Mouse (Mus musculus): ENCODE results near the gene Cd163l1. TPM values are rescaled to one million over a fixed set of nuclear protein-coding genes. Genes with fewer than 3 reads are reported as not detected.

The Cd163l1 gene
- total and polyA plus RNA-seq, 3 experiments: not detected

DNA sequence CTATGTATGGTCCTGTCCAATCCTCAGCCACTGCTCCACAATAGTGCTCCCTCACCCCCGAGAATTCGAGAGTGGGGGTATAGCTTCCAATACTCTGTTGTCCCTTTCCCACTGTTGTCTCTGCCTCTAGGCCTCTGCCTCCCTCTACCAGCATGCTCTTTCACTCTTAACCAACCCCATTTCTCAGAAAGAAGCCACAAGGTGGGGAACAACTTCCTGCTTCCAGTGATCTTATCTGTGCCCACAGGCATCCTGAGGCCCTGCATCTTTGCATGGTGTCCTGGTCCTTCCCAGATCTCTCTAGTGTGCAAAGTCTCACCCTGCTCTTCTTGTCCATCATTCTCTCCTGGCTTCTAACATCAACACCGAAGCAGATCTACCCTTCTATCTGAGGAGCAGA is 11.2 kb upstream of the Cd163l1 start:
- Histone ChIP-seq H3K27me3 (ENCODE audit: insufficient read depth, low read length) (no peaks in the 10 kb centered on the region), H3K36me3 (replicated peaks) (no peaks in the 10 kb centered on the region), H3K4me1 (ENCODE audit: insufficient read depth, low read depth, low read length) (peaks cover 92% of the 10 kb centered on the region), H3K4me3 (ENCODE audit: low read depth, low read length) (peak overlapping the region; percentile 50; the same call in 1 of the 2 replicates), H3K9me3 (replicated peaks) (no peaks in the 10 kb centered on the region)
- no peak for TF ChIP-seq GATA1 (IDR thresholded peaks at IDR 0.05; ENCODE audit: borderline replicate concordance, low read length)
- TF ChIP-seq GATA2 (IDR thresholded peaks at IDR 0.05; ENCODE audit: borderline replicate concordance, low read depth, low read length): no peak
- no peak for TF ChIP-seq CTCF (IDR thresholded peaks at IDR 0.05; ENCODE audit: low read depth, low read length)
- TF ChIP-seq TAL1 (conservative IDR thresholded peaks at IDR 0.05; ENCODE audit: low read depth, low read length): 0 out of 2 replicates have a peak, but pooled peaks have one; percentile 36
- TF ChIP-seq POLR2AphosphoS5 (IDR thresholded peaks at IDR 0.05; ENCODE audit: insufficient replicate concordance, low read depth, low read length): no peak
- ATAC-seq (ENCODE audit: extremely low read depth, insufficient number of reproducible peaks, low FRiP score, poor library complexity, severe bottlenecking) (peak; percentile 75), DNase-seq (ENCODE audit: low spot score) (peak; percentile 56)

DNA sequence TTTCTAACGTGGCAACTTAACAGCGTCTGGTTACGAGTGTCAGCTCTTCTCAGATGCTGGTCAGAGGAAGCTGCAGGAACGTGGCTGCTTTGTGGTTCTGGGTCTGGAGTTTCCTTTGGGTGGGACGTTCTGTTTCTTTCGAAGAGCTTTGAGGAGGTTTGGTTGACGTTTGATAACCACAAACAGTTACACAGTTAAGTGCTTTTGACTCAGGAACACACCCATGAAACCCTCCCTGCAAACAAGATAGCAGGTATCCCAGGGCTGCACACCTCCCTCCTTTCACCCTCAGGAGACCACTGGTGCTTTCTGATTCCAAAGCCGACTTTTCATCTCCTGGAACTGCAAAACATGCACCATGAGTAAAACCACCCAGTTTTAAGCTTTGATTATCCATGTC is 9.9 kb upstream of the Cd163l1 start:
- Histone ChIP-seq H3K9me3 (replicated peaks) (no peaks in the 10 kb centered on the region), H3K27me3 (ENCODE audit: insufficient read depth, low read length) (no peaks in the 10 kb centered on the region), H3K36me3 (replicated peaks) (no peaks in the 10 kb centered on the region), H3K4me1 (ENCODE audit: insufficient read depth, low read depth, low read length) (peaks cover 84% of the 10 kb centered on the region), H3K4me3 (ENCODE audit: low read depth, low read length) (no peak overlapping the region; the same call in 1 of the 2 replicates)
- peak; percentile 42 for ATAC-seq (ENCODE audit: extremely low read depth, insufficient number of reproducible peaks, low FRiP score, poor library complexity, severe bottlenecking)
- DNase-seq (ENCODE audit: low spot score): peak; percentile 56
- no peak for TF ChIP-seq POLR2AphosphoS5 (IDR thresholded peaks at IDR 0.05; ENCODE audit: insufficient replicate concordance, low read depth, low read length)
- TF ChIP-seq GATA1 (IDR thresholded peaks at IDR 0.05; ENCODE audit: borderline replicate concordance, low read length): no peak
- 0 out of 2 replicates have a peak, but pooled peaks have one; percentile 35 for TF ChIP-seq TAL1 (conservative IDR thresholded peaks at IDR 0.05; ENCODE audit: low read depth, low read length)

DNA sequence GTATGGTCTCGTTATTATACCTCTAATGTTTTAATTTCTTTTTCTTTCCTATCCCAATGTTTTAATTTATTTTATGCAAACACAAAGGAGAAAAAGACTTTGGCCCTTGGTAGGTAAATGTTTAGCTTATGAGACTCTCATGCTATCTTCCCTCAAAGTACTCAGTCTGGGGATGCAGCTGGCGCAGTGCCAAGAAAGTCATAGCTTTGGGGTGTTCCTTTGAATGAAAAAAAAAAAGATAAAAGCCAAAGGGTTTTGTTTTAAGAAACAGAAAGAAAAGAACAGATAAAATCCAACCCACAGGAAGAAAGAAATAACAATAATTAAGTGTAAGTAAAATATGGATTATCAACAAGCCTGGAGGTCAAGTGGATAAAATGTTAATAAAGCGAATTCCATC is 9.4 kb upstream of the Cd163l1 start:
- TF ChIP-seq TAL1 (conservative IDR thresholded peaks at IDR 0.05; ENCODE audit: low read depth, low read length) (no peak), GATA1 (IDR thresholded peaks at IDR 0.05; ENCODE audit: borderline replicate concordance, low read length) (no peak), GATA2 (IDR thresholded peaks at IDR 0.05; ENCODE audit: borderline replicate concordance, low read depth, low read length) (no peak), POLR2AphosphoS5 (IDR thresholded peaks at IDR 0.05; ENCODE audit: insufficient replicate concordance, low read depth, low read length) (no peak), CTCF (IDR thresholded peaks at IDR 0.05; ENCODE audit: low read depth, low read length) (no peak)
- Histone ChIP-seq H3K27me3 (ENCODE audit: insufficient read depth, low read length) (no peaks in the 10 kb centered on the region), H3K36me3 (replicated peaks) (no peaks in the 10 kb centered on the region), H3K9me3 (replicated peaks) (no peaks in the 10 kb centered on the region), H3K4me3 (ENCODE audit: low read depth, low read length) (no peak overlapping the region; the same call in 1 of the 2 replicates), H3K4me1 (ENCODE audit: insufficient read depth, low read depth, low read length) (peaks cover 82% of the 10 kb centered on the region)
- ATAC-seq (ENCODE audit: extremely low read depth, insufficient number of reproducible peaks, low FRiP score, poor library complexity, severe bottlenecking) (no peak), DNase-seq (ENCODE audit: low spot score) (no peak)

DNA sequence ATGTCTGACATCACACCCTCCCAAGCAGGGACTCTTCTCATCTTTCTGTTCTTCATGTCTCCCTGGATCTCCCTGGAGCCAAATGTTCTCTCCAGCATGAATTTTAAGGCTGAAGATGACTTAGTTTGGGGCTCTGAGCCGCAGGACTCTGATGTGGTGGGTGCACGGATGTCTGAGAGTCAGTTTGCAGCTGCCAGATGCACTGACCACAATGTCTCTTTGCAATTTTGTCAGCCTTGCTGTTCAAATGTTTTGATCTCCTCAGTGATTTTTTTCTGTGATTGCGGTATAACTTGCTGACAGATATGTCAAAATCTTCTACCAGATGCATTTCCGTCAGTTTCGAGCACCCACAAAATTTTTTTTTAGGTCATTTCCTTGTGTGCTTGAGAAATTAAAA is 4.2 kb upstream of the Cd163l1 start:
- Histone ChIP-seq H3K27me3 (ENCODE audit: insufficient read depth, low read length) (peaks cover 4% of the 10 kb centered on the region; the same call in 1 of the 2 replicates), H3K4me1 (ENCODE audit: insufficient read depth, low read depth, low read length) (peaks cover 39% of the 10 kb centered on the region), H3K9me3 (replicated peaks) (no peaks in the 10 kb centered on the region), H3K36me3 (replicated peaks) (no peaks in the 10 kb centered on the region), H3K4me3 (ENCODE audit: low read depth, low read length) (no peak overlapping the region)
- ATAC-seq (ENCODE audit: extremely low read depth, insufficient number of reproducible peaks, low FRiP score, poor library complexity, severe bottlenecking): no peak
- no peak for DNase-seq (ENCODE audit: low spot score)
- TF ChIP-seq POLR2AphosphoS5 (IDR thresholded peaks at IDR 0.05; ENCODE audit: insufficient replicate concordance, low read depth, low read length) (no peak), GATA1 (IDR thresholded peaks at IDR 0.05; ENCODE audit: borderline replicate concordance, low read length) (no peak), GATA2 (IDR thresholded peaks at IDR 0.05; ENCODE audit: borderline replicate concordance, low read depth, low read length) (no peak), TAL1 (conservative IDR thresholded peaks at IDR 0.05; ENCODE audit: low read depth, low read length) (no peak), CTCF (IDR thresholded peaks at IDR 0.05; ENCODE audit: low read depth, low read length) (no peak)

DNA sequence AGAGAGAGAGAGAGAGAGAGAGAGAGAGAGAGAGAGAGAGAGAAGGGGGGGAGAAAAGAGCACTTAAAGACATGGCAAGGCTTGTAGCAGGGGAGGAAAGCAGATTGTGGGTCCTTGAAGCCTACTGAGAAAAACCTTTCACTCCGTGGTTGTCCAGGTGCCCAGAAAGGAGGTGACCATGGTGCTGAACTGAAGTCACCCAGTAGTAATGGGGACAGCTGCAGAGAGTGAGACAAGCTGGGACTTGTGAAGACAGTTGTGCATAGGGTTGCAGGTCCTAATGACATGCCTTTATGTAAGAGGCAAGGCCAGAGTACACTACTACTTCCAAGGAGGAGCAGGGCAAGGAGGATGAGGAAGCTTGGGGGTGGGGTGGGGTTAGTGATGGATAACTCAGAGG is 1.2 kb downstream of the Cd163l1 start:
- H3K4me1 ChIP-seq (ENCODE audit: insufficient read depth, low read depth, low read length): peaks cover 12% of the 10 kb centered on the region
- ATAC-seq (ENCODE audit: extremely low read depth, insufficient number of reproducible peaks, low FRiP score, poor library complexity, severe bottlenecking) (no peak), DNase-seq (ENCODE audit: low spot score) (no peak)
- no peaks in the 10 kb centered on the region for H3K9me3 ChIP-seq (replicated peaks)
- peaks cover 19% of the 10 kb centered on the region; the same call in 1 of the 2 replicates for H3K27me3 ChIP-seq (ENCODE audit: insufficient read depth, low read length)
- no peaks in the 10 kb centered on the region for H3K36me3 ChIP-seq (replicated peaks)
- H3K4me3 ChIP-seq (ENCODE audit: low read depth, low read length): no peak overlapping the region
- TF ChIP-seq TAL1 (conservative IDR thresholded peaks at IDR 0.05; ENCODE audit: low read depth, low read length) (no peak), CTCF (IDR thresholded peaks at IDR 0.05; ENCODE audit: low read depth, low read length) (no peak), POLR2AphosphoS5 (IDR thresholded peaks at IDR 0.05; ENCODE audit: insufficient replicate concordance, low read depth, low read length) (no peak), GATA2 (IDR thresholded peaks at IDR 0.05; ENCODE audit: borderline replicate concordance, low read depth, low read length) (no peak), GATA1 (IDR thresholded peaks at IDR 0.05; ENCODE audit: borderline replicate concordance, low read length) (no peak)

DNA sequence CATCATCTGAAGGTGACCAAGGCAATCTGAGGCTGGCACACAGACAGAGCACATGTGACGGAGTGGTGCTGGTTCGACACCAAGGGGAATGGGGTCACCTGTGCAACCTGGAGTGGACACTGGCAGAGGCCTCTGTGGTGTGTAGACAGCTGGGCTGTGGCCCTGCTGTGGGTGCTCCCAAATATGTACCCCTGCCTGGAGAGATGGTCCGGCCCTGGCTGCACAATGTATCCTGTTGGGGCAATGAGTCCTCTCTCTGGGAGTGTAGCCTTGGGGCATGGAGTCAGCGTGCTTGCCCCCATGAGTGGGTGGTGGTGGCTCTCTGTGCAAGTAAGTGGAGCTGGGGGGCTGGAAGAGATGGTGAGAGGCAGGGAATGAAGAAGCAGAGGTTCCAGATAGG is 2.3 kb downstream of the Cd163l1 start:
- peaks cover 12% of the 10 kb centered on the region for H3K4me1 ChIP-seq (ENCODE audit: insufficient read depth, low read depth, low read length)
- peaks cover 25% of the 10 kb centered on the region; the same call in 1 of the 2 replicates for H3K27me3 ChIP-seq (ENCODE audit: insufficient read depth, low read length)
- TF ChIP-seq TAL1 (conservative IDR thresholded peaks at IDR 0.05; ENCODE audit: low read depth, low read length) (no peak), GATA1 (IDR thresholded peaks at IDR 0.05; ENCODE audit: borderline replicate concordance, low read length) (no peak), CTCF (IDR thresholded peaks at IDR 0.05; ENCODE audit: low read depth, low read length) (no peak), POLR2AphosphoS5 (IDR thresholded peaks at IDR 0.05; ENCODE audit: insufficient replicate concordance, low read depth, low read length) (no peak), GATA2 (IDR thresholded peaks at IDR 0.05; ENCODE audit: borderline replicate concordance, low read depth, low read length) (no peak)
- no peaks in the 10 kb centered on the region for H3K9me3 ChIP-seq (replicated peaks)
- H3K36me3 ChIP-seq (replicated peaks): no peaks in the 10 kb centered on the region
- no peak overlapping the region for H3K4me3 ChIP-seq (ENCODE audit: low read depth, low read length)
- no peak for DNase-seq (ENCODE audit: low spot score)
- ATAC-seq (ENCODE audit: extremely low read depth, insufficient number of reproducible peaks, low FRiP score, poor library complexity, severe bottlenecking): no peak
